Mouse (Mus musculus) heart, adult 8-10 months (tissue): ENCODE results near the gene Gpc5. TPM values are rescaled to one million over a fixed set of nuclear protein-coding genes. Genes with fewer than 3 reads are reported as not detected.
A peak's percentile ranks its signal among the peaks of the same experiment; 100 is the strongest.

Source experiments
- DNase-seq: peaks from one replicate; pipeline ENCODE4 v3.0.0; 2022; ENCODE audit warnings: low spot score
- total RNA-seq, 4 experiments: library from RNA; stranded (reverse); gene quantifications; 2 replicates each; pipeline ENCODE4 v1.2.4; 2022

The Gpc5 gene
- total RNA-seq, 4 experiments from 2014 or later: not detected

DNA sequence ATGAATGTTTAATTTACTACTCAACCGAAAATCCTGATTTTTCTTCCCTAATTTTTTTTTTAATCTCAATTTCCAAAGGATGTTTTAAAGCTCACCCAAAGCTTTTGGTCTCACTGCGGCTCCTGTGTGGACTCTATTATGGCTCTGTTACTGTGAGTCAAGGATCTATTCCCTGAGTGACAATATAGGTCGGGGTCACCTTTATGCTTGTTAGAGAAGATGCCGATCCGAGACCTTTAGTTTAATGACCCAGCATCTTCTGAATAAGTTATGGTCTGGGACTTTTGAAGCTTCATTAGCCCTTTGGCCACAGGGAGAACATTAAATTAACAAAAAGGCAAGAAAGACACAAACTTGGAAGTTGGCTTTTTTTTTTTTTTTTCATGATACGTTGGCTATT lies 408.8 kb downstream of the Gpc5 start:
- DNase-seq: no peak

DNA sequence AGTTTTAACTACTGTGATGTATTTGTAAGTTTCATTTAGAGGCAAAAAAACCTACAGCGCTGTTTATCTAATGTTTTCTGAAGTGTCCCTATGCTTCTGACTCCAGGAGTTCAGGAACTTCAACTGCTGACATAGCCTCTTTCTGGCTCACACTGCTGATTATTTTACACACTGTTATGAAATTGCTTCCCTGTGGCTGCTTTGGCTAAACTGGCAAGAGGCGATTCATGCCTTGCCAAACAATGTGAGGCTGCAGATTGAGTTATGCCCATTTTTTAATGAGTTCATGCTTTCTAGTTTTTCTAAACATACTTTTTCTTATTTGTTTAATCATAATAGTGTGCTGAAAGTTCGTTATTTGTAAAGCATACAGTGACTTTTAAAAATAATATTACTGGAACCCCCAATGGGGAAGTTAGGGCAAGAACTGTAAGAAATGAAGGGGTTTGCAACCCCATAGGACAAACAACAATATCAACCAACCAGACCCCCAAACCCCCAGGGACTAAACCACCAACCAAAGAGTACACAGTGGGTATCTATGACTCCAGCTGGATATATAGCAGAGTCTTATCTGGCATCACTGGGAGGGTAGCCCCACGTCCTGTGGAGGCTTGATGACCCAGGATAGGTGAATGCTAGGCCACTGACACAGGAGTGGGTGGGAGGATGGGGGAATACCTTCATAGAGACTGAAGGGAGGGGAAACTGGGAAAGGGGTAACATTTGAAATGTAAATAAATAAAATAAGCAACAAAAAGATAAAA lies 454.7 kb downstream of the Gpc5 start:
- DNase-seq: no peak

DNA sequence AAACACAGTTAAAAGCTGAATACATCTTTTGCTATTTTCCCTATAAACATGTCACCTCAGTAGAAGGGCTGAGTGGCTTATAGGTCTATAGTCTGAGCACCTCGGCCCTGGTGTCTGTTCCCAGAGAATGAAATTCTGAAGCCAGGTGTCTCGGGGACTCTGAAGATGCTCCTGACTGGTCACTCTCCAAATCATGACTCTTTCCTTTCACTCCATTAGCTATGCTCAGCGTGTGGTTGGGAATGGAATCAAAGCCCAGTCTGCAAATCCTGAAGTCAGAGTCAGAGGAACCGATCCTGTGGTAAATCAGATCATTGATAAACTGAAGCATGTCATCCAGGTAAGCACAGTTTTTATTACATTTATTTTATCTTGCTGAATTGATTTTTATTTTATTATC lies 460.0 kb downstream of the Gpc5 start:
- DNase-seq: no peak

DNA sequence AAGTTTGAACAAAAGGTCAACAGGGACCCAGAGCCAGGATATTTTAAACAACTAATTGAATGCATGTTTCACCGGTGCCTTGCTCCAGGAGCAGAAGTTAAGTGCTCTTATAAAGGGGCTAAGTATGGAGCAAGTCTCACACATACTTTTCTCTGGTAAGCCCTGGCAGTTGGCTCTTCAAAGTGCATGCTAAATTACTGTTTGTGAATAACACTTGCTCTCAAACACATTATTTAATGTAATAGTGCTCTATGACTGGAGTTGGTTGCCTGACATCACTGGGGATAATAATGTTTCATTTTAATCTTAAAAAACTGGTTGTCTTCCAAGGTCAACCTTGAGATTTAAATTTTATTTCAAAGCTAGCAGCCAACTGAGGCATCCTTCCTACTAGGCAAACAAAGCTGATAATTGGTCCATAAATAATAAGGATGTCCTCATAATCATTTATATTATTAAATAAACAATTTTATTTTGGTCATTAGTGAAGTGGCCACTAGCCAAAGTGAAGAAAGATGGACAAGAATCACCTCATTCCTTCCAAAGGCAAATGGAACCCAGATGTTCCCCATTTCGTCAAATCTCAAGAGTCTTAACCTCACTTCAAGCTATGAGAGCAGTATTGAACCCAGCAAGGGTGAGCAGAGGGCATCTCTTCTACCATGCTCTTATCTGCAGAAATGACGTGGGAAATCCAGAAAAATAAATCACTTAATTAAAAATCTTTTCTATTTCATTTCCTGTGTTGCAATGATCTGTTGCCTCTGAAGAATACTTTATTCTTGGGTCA lies 488.6 kb downstream of the Gpc5 start:
- DNase-seq: no peak

DNA sequence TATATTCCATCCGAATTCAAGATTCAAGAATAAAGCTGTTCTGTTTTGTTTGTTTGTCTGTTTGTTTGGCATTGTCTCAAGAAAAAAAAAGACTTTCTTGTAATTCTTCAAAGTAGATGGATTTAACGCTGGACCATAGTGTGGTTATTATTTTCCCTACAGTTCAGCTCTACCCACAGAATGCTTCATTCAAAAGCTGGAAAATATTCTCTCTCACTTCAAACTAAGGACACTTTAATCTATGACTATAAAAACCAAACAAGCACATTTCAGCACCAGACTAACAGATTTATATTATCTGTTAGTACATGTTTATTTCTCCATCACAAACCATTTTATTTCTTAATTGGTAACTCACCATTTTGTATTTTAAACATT lies 489.2 kb downstream of the Gpc5 start:
- DNase-seq: no peak

DNA sequence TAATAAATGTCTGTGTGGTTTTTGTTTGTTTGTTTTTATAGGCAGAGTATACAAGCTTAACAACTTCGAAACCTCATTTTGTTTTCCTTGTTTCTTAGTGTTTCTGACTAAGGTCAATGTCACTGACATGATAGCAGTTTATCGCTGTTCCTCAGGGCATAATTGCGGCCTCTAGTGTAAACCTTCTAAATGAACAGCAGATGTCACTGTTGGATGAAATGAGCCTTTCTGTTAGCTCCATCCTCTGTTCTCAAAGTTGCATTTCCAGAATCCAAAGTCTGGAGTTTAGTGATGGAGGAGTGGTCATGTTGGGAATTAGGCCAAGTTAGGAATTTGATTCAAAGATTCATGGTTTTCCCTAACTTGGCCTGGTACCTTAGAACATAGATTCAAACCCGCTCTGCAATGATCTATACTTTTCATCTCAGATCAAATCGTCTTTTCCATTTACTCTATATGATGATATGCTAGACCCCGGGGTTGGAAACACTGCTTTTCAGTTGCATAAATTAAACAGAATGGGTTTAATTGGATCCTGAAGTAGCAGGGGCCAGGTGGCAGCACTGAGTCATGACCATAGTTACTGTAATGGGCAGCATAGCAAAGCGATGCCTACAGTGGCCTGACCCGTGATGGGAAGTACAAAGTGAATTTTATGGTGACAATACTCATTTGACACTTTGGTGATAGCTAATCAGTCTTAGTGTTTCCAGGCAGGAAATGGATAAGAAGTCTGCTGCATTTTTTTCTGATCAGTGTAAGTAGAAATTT lies 508.4 kb downstream of the Gpc5 start:
- DNase-seq: no peak

DNA sequence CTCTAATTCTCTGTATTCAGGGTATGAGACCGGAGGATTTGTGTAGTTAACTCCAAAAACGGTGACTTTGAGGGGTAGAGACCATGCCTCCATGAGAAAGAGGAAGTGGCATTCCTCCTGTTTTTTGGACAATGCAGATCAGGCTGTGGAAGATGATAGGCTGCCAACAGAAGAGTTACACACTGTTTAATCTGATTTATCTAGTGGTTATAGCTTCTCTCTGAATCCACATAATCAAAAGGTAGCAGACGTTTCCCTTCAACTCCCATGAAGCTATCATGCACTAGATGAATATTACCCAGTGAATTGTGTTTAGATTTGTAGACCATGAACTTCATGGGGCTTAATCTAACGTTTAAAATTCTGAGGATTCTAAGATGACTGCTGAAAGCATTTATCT lies 522.1 kb downstream of the Gpc5 start:
- DNase-seq: no peak

DNA sequence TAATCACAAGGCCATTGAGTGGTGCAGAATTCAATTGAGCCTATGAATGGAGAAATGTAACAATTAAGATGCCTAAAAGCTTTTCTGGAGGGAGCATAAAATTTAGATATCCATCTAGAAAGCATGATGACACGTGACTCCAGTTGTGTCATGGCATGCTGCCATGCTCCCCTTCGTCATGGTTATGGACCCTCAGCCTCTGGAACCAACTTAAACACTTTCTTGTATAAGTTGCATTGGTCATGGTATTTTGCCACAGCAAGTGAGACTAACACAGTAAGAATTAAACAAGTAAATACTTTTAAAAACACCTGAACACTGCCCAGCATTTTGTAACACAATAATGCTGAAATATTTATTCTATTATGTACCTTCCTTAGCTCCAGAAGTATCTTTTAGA lies 524.3 kb downstream of the Gpc5 start:
- no peak for DNase-seq

DNA sequence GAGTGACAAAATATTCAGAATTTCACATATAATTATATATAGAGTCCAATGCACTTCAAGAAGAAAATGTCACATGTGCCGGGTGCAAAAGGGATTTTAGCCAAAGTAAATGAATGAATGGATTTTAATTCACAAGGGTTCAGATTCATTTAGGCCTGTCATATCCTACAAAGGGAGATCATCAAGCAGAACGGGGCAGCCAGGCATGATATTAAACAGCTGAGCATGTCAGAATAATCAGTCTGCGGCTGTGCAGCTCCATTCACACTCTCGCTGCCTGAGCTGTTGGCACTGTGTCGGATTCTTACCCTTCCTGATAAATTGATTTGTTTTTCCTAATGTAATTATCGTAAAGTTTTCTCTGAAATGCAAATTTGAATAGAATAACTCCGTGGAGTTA lies 524.8 kb downstream of the Gpc5 start:
- no peak for DNase-seq

DNA sequence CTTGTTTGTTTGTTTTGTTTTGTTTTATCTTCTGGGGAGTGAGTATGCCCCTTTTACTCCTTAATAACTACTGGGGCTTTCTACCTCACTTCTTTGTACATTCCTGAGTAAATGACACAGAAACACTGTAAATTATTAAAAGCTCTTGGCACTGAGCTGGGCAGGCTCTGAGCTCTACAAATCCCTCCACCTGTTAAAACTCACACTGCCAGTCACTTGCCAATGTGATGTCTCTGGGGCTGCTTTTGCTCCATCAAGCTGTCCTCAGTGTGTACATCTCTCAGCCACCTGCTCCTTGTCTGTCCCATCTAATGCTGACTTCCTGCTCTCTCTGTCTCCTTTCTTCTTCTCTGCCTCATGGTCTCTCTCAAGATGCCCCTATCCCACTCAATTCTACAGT lies 528.5 kb downstream of the Gpc5 start:
- no peak for DNase-seq

DNA sequence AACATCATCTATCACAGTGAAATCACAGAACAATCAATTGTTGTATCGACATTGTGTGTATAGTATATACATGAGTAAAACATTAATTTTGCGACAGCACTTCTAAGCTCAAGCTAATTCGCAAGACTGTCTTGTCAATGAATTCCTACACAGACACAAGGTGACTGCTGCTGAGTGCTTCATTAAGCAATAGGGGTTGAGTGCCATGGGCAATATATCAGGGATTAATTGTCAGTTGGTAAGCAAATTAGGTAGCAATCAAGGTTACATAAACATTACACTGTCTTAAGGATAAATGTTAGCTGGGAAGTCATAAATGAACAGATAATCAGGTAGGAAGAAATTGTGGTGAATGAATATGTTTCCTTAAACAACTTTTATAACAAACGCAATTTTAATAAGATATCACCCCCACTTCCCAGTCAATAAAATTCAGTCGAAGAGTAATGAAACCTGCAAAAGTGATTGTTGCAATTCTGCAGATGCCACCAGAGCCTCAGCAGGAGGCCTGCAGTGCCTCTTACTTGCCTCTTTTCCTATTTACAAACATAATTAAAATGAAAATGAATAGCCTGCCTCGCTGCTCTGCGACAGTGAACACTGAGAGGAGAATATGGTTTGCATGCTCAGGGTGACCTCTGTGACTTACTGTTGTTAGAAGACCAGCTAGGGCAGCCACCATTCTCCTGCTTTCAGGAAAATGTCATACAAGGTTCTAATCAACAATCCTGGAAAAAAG lies 539.3 kb downstream of the Gpc5 start:
- no peak for DNase-seq

DNA sequence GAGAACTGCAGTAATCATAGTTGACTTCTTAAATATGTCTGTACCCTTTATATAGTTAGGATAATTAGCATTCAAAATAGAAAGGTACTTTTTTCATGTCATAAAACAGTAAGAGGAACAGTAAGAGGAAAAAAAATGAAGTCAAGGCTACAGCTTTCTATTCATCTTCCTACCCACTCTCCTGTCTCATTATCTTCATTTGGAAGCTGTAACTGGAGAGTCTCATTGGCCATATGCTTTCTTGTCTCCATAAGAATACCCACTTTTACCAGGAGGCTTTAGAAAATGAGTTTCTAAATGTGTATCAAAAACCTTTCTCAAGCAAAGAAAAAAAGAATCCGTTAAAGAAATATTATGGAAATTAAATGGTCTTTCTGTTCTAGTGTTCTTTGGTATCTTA lies 541.3 kb downstream of the Gpc5 start:
- DNase-seq: no peak

DNA sequence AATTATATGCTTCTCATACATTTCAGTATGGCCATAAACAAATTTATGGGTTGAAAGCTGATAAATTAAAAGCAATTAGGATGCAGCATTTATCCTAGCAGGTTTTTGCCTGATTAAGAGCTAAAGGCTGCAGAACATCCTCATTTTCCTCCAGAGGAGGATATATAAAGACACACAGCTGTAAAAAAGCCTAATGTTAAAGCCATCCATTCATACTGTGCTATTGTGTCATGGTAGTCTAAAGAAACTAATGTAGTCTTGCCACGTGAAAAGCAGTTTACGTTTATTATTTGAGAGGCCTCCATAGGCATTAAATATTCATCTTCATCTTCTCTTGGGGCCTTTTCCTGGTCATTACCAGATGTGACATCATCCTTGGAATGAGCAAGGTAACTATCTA lies 587.9 kb downstream of the Gpc5 start:
- DNase-seq: no peak

DNA sequence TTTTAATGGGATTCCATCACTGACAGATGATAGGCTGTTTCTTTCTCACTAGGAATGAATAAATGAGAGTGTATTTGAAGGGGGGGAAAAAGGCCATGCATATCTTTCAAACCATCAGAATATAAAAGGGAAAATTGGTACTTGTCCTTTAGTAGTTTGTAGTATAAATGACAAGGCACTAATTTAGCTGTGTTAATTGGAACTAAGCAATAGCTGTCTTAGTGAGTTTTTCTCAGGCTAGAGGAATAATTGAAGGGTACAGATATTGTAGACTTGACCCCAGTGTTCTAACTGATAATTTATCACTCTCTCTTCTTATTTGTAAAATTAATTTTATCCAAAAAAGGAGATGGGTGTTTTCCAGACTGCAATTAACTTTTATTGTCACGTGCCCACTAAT lies 654.0 kb downstream of the Gpc5 start:
- DNase-seq: no peak

DNA sequence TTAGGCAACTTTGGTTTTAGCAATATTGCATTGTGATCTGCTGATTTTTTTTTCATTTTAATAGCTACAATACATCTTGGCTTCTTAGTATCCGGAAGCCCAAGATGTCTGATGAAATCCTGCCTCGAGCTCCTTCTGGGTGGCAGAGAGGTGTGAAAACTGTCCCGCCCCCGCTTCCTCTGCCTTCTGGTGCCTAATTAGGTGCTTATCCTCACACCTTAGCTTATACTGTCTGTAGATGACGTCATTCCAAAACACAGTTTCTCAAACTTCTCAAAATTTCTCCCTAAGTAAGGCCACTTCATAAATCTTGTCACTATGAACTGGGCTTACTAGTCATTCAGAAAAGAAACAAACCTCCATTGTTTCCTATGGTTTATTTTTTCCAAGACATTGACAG lies 668.2 kb downstream of the Gpc5 start:
- no peak for DNase-seq

DNA sequence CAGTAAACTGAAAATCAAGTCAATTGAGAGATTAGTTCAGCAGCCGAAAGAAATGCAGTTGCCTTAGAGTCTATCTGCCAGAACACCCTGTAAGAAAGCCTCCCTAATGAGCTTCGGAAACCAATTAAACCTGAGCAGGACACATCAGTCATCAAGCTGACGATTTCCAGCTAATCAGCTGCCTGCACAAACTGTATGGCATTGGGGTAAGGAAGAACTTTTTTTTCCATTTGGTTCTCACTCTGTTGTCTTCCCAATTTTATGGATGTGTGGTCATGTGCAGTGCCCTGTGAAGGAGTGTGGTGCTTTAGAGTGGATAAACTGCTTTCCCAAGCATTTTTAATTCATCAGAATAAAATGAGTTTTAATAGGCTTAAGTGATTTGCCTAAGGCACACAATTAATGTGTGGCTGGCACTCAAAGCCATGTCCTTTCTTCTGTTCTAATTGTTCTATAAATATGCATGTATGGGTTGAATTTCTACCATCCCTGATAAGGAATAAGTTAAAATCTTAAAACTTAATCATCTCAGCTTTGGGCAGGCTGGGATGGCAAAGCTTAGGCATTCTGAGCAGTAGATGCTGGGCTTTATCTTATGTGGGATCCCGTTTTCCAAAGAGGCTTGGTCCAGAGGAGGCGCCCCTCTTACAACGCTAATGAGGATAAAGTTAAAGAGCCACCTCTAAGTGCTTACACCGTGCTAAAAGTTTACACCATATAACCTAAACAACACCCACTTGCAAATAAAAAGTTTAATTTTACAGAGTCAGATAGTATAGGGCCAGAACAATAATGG lies 687.6 kb downstream of the Gpc5 start:
- DNase-seq: no peak

DNA sequence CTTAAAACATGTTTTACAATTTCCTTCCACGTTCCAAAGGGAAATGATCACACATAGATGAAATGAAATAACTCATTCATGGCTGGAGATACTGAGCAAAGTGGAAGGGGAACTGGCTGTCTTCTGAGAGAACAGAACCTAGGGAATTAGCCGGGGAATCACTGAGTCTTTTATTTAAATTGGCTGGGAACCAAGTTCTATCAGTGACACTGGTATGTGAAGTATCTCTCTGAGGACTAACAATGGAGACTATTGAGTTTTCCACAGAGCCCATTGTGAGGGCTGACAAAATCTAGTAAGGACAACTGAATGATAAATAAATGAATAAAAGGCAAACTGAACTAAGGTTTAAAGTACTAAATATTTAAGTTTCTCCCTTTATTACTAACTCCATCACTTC lies 712.7 kb downstream of the Gpc5 start:
- no peak for DNase-seq

DNA sequence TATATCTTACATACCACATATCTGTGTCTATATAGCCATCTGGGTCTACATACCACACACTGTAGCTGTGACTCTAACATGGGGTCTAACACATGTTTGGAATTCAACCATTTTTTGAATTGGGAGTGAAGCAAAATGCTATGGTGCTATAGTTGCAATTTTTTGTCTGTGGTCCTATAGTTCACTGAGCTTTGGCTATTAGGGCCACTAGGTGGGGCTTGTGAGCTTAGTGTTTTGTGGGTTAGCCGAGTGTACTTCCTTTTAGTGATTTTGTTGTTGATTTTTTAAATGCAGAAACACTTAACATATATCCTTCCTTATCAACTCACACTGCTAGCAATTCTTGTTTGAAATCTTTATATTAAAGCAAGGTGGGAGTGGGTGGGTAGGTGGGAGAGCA lies 727.0 kb downstream of the Gpc5 start:
- no peak for DNase-seq

DNA sequence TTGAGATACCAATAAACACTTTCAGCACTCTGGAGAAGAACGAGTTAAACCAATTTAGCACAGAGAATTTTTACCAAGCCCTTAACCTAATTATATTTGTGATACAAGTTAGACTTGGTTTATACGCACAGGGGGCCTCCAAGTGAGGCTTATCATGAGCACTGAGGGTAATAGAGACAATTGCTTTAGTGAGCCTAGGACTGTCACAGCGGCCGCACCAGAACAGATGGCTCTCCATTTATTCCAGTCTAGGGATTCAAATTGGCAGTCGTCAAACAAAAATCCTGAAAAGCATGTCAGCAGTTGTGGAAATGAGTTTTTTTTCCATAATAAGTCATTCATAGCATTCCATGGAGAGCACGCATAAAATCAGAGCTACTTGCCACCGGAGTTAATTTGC lies 729.6 kb downstream of the Gpc5 start:
- DNase-seq: no peak

DNA sequence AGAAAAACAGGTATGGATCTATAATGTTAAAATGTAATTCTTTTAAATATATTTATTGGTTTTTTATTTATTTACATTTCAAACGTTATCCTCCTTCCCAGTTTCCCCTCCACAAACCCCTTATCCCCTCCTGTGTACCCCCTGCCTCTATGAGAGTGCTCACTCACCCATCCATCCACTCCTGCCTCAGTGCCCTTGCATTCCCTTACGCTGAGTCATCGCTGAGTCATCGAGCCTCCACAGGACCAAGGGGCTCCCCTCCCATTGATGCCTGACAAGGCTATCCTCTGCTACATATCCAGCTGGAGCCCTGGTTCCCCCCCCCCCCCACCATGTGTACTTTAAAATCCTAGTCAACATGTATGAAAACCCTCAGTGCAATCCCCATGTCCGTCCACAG lies 738.5 kb downstream of the Gpc5 start:
- DNase-seq: no peak

DNA sequence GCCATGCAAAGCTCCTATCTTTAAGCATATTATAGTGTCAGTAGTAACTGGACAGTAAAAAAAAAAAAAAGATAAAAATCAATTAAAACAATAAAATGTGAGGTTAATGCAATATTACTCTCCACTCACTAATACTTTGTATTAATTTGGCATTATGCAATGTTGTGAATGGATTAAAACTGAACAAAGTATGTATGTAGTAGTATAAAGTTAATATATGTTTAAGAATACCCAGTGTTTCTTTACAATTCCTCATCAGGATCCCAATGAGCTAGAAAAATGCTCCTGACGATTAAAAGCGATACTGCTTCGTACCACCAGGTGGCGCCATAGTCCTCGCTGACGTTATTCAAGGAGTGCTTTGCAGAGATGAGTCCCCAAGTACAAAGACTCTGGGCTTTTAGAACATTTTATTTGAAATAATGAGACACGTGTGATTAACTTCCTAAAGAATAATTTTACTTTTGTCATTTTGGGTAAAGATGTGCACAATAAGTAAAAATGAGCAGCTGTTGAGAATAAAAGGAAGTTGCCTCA lies 739.3 kb downstream of the Gpc5 start:
- DNase-seq: peak; percentile 13
